Mouse (Mus musculus): ENCODE data around the gene Ddhd1.

Ddhd1 gene

DNA sequence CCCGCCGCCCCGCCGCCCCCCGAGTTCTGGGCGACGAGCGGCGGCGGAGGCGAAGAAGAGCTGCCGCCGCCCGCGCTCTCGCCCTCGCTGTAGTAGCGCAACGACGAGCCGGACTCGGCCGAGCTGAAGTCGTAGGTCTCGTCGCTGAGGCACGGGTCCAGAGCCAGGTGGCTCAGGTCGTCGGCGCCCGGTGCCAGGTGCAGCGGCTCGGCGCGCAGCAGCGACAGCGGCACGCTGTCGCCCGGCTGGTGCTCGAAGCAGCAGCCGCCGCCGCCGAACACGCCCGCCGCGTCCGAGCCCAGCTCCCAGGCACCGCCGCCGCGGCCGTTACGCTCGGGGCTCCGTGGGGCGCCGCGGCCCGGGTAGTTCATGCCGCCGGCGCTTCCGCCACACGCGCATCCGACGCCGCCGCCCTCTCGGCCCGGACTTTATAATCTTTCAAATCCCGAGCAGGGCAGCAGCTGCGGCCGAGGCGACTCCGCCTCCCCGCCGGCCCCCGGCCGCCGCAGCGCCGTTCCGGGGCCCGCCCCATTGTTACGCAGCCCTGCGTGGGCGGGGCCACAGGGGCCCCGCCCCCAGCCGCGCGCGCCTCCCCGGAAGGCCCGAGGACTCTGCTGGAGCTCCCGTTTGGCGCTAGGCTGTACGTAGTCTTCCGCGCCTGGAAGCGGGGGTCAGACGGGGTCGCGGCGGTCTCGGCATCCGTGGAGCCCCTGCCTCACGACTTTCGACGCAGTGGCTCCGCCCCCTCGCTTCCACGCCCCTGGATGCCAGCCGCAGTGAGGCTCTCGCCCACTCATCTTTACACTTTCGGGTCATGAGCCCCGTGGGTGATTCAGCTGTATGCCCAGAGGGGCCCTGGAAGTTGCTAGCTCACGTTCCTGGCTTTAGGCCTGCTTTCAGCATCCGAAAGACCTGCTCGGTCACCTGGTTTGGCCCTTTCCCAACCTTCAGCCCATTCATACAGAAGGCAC lies at the start of gene Ddhd1:
Gene Ddhd1, minus strand, starts transcription at position 503 of the 971 bp plus-strand sequence.
- peak; percentile 87 for DNase-seq (ENCODE audit: low spot score)

DNA sequence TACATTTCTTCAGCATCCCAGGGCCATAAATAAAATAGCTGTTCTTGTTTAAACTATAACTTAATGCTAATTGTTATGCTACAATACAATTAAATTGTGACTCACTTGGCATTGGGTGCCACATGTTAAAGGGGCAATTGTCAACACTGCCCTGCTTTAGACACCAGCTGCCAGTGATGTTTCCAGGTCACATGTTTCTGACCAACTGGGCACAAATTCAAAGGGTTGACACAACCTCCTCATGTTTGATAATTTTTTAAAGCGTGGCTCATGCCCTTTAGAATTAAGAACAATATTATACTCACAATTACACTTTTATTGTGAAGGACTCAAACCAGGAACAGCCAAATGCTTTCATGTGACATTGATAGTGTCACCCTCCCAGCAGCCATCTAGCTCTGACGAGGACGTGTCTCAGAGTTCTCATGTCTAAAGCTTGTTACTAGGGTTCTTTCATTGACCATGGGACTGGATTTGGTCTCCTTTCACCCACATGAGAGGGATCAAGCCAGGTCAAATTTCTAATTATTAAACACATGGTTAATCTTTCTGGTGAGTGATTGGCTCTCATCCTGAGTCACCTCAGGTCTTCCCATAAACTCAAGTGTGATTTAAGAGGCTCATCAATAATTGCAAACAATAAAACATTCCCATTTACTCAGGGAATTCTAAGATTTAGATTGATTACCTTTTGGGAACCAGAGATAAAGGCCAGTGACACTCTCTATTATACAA lies 49.4 kb upstream of the Ddhd1 start:
- no peak for DNase-seq (ENCODE audit: low spot score)

DNA sequence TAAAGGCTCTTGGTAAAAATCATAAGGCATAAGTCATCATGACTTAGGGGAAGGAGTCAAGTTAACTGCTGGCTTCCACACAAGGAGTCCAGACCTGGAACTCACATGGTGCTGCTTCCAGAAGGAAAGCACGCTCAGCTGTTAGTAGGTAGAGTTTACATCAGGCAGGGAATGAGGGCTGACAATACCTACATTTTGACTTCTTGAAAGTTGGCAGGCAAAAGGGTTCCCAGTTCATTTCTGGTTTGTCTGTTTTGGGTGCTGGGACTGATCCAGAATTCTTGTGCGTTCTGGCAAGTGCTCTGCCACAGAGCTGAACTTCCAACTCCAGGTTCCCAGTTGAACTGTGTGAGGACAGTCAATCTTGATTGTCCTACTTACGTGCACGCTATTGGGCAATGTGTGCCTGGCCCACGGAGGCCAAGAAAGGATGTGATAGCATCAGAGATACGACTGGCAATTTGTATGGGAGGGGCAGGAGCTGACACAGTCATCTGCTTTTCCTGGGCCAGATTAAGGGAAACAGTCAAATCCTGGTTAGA lies 42.2 kb upstream of the Ddhd1 start:
- no peak for DNase-seq (ENCODE audit: low spot score)

DNA sequence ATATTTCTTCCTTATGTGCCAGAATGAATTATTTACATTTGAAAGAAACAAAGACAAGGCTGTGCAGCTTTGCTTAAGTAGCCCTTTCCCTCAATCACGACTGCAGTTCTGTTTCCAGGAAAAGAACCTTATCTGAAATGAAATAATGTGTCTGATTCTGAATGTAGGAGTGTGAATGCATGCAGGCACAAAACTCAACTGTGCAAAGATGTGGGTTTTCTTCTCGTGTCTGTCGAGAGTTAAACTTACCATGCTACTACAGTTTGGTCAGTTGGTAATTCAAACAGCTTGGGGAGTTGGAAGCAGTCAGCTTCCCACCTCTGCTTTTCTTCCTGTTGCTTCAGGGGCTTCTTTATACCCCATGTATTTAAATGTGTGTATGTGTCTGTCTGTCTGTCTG lies 40.9 kb upstream of the Ddhd1 start:
- DNase-seq (ENCODE audit: low spot score): no peak

DNA sequence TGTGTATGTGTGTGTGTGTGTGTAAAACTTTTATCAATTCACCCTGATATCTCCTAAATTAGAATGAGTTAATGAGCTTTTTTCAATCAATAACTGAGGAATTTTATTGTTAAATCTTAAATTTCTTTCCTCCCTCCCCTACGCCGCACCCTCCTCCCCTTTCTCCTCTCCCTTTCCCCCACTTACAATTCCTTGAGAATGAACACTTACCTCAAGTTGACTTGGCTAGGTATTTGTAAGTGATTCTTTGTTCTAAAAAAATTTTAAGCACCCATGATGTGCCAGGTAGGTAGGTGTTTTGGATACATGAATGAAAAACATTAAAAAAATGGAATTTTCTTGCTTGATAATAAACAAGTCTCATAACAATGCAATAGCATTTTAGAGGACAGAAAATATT lies 38.2 kb upstream of the Ddhd1 start:
- DNase-seq (ENCODE audit: low spot score): no peak

DNA sequence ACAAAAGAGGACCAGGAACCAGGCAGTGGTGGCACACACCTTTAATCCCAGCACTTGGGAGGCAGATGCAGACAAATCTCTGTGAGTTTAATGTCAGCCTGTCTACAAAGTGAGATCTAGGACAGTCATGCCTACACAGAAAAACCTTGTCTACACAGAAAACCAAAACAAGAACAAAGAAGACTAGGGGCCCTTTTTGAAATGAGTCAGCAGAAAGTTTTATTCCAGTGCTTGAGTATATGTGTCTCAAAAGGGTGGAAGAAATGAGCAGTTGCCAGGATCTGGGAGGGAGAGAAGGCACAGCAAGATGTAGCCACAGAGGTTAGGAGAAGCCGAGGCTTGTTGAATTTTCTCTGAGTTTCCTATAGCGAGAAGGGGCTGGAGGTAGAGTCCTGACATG lies 35.9 kb upstream of the Ddhd1 start:
- no peak for DNase-seq (ENCODE audit: low spot score)

DNA sequence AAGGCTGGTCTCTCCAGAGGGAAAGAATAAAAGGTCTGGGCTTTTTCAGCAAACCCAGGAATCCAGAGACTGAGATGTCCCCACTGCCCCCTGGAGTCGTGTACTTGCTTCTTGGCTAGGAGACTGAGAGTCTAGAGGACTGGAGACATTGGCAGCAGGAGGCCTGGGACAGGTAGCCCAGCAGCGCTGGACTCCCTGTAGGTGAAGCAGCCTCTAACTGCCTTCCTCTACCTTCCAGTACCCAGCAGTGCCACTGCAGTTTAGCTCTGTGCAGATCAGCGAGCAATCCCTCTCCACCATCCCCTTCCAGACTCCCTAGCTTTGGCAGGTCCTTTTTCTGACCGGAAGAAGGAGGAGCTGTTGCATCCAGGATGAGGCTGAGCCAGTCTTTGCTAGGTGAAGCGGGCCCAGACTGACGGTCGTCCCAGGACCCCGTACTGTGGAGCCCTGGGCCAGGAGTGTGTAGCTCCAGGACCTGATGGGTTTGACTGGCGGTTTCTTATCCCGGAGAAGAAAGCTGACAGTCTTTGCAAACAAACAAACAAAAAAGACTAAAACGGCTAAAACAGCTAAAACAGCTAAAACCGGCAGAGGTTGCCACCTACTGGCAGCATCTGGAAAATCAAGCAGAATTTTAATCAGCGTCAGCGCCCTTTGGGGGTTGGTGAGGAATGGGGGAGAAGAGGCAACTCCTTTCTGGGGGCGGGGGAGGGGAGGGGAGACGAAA lies 32.7 kb upstream of the Ddhd1 start:
- peak; percentile 41 for DNase-seq (ENCODE audit: low spot score)

DNA sequence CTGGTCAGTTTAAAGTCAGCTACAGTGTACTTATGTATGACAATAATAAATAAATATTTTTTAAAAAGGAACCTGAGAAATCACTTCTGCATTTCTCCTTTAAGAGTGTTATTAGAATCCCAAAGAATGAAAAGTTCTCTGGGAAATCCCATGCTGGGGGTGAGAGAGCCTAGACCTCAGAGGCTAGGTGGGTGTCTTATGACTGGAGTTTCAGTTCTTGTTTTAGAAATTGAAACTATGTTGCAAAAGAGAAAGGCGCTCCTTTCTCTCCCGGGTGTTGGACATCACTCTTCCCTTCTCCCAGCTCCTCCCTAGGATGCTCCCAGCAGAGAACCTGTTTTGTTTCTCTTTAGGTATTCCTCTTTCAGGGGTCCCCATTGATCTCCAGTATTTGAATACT lies 27.4 kb upstream of the Ddhd1 start:
- DNase-seq (ENCODE audit: low spot score): no peak

DNA sequence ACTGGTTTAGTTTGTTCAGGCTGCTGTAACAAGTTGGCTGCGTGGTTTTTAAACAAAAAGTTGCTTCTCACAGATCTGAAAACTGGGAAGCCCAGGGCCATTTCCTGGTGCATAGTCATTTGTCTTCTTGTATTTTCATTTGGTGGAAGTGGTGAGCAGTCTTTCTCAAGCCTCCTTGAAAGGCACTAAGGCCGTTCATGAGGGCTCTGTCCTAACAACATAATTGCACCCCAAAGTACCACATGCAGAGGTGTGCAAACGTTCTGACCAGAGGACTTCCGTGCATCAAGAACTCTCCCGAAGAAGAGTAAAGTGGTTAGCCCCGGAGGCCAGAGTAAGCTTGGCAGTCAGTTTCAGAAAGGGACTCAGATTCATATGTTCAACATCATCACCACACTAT lies 18.8 kb upstream of the Ddhd1 start:
- DNase-seq (ENCODE audit: low spot score): peak; percentile 38

DNA sequence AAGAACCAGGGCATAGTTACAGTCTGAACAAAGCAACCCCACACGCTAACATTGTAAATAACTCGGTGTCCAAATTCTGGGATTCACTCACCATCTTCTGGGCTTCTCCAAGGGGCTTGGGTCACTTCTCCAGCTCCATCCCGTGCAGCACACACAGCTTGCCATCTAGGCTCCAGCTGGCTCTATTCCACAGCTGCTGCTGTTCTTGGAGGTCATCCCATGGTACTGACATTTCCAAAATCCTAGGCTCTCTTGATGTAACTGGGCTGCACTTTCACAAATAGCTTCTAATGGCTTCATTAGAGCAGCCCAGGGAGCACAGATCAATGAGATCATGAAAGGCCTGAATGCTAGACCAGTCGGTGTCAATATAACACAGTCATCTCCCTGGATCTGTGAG lies 10.4 kb upstream of the Ddhd1 start:
- DNase-seq (ENCODE audit: low spot score): peak; percentile 43

DNA sequence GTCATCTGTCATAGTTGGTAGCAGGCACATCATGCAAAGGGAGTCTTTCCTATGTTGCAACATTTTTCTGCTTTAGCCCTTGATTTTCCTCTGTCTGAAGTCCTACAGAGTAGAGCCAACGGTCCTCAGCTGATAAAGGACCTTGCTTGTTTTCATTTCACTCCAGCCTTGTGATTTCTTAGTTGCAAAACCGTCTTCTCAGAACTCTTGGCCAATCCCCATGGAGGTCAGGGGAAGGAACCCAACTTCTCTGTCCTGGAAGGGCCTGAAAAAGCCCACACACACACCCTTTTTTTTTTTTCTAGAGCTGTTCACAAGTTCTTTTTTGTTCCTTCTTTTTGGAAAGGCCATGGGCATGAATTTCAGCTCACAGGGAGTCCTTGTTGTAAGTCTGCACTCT lies 9.3 kb upstream of the Ddhd1 start:
- DNase-seq (ENCODE audit: low spot score): peak; percentile 81

DNA sequence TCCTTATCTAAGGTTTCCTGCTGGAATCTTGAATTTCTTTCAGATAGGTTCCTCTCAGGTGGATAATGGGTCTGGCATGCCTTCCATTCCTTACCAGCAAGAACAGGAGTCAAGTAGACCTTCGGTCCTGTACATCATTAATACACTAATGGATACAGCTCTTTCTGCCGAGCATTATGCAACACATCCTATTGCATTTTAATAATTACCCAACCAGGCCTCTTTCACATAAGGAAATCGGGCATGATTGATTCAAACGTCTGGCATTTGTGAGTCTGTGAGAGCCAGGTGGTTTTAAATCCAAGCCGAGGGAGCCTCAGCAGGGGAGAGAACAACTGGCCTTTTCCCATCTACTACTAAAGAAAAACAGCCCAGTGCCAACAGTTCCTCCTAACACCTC lies 3.6 kb upstream of the Ddhd1 start:
- no peak for DNase-seq (ENCODE audit: low spot score)

DNA sequence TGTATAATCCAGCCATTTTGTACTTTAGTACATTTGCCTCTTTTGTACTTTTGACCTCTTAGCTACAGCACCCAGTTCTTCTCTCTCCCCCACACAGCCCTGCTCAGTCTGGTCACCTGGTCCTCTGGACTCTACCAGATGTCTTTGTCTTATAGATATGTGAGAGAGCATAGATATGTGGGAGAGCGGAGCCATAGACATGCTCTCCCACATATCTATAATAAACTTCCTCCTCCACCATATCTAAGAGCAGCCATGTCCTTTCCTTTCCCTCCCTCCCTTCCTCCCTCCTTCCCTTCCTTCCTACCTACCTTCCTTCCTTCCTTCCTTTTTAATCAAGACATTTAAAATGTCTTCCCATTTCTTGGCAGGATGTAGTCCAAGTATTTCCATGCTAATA lies 2.4 kb upstream of the Ddhd1 start:
- no peak for DNase-seq (ENCODE audit: low spot score)

DNA sequence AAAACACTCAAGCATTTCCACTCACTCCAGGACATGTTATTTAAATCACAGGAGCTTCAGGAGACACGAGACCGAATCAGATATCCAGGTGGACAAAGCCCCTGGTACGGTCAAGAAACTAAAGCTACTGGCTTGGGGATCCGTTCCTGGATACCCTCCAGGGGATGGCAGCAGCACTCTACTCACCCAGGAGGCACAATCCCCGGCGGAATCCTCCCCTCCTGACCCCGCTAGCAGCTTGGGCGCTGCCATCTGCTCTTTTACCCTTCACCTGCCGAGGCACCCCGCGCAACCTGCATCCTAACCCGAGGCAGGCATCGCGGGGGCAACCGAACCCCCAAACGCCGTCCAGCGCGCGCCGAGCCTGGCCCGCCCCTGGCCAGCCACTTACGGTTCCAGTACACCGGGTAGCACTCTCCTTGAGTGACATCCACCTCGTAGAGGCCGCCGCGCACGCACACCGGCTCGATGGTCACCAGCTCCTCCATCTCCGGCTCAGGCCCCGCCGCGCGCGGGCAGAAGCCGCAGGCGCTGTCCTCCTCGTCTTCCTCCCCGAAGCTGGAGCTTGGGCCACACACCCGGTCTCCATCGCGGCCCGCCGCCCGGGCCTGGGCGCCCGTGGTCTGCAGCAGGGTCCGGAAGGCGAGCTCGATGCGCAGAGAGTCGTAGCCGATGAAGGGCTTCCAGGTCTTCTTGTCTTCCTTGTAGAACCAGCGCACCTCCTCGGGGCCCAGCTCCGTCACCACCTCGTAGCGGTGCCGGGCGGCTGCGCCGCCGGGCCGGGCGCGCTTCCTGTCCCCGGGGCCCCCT lies 907 bp downstream of the Ddhd1 start:
- DNase-seq (ENCODE audit: low spot score): peak; percentile 43

DNA sequence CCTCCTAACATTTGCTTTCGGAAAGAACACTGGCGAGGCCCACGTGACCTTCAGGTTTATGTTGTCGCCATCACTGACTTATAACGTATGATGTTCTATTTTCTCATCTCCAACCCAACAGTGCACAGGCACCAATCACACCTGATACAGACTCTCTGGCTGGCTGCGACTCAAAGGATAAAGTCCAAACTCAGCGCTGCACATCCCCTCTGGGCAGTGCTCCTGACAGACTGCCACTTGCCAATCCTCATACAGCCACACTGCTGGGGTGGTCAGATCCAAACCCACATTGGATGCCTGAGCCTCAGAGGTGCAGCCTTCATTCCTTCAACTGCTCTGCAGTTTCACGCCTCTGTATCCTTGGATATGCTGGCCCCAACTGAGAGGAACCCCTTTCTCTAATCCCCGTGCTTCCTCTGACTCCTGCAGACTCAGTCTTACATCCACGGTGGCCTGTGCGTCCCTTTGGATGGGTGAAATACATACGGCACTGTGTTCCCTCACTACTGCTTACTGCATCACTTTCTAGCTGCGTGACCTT lies 3.0 kb downstream of the Ddhd1 start:
- DNase-seq (ENCODE audit: low spot score): no peak

DNA sequence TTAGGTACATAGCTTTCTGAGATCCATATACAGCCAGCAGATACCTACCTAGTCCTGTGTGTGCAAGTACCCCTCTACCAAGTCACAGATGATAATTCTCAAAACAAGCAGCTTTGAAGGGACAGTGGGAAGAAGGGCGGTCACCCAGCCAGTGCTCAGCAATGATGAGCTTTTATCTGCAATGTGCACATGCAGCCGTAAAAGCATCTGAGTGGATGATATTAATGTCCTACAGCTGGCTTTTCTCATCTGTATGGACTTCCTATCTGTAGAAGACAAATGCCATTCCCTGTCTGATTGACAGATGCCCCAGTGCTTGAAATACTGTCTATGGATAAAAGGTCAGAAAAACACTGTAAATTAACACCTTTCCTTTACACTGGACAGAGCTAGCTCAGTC lies 4.2 kb downstream of the Ddhd1 start:
- DNase-seq (ENCODE audit: low spot score): no peak

DNA sequence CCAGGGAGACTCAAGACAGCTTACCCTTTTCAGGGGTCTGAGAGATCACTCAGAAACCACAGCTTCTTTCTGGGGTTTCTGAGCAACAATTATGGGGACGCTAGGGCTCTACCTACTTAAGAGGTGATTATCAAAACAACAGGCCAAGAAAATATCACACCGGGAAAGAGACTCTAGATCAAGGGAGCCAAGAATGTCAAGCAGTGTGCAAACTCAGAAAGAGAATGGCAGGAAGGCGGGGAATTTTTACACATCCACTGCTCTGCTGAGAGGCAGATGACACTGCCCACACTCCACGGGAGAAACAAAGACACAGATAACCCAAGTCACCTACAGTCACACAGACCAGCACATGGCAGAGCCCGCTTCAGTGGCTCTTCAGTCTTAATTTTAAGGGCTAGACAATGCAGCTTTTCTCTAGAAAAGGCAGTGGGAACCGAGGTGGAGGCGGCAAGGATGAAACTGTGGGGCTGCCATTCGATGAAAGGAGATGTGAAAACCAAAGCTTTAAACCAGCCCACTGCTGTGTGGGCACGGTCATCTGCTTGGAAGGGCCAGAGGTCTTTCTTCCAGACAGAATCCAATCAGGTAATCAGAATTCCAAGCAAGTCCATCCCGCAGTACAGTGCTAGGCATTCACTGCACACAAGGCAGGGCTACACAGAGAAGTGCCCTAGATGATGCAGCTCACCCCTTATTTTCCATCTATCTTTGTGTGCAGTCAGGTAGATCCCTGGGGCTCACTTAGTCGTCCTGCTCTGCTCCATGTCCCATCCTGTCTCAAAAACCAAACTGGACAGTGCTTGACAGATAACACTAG lies 8.7 kb downstream of the Ddhd1 start:
- DNase-seq (ENCODE audit: low spot score): no peak

DNA sequence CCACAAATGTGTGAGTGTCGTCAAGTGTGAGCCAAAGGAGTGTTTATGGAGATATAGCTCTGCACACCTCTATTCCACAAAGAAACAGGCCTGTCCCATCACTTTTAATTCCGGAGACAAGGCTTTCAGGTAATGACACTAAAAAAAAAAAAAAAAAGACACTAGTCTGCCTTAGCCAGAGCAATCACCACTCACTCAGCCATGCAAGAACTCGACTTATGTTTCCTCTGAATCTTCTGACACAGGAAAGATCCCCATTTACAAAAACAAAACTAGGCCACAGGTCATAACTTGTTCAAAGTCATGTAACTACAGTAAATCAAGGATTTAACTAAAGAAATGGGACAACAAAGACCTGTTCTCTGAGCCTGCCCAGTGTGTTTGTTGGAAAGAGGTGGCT lies 9.8 kb downstream of the Ddhd1 start:
- DNase-seq (ENCODE audit: low spot score): no peak

DNA sequence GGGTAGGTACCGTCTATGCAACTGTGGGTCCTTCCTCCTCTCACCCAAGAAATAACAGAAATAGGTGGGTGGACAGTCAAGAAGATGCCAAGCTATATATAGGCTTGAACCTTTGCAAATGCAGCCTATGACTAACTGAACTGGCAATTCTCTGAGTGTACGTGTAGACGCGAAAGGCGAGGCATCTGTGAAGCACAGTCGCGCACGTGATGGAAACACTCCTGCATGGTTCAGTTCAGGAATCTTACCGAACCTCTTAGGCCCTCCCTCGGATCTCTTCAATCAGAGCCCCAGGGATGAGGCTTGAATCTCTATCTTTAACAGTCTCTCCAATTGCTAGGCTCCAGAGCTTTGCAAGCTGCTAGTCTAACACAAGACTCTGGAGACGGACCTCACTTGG lies 10.3 kb downstream of the Ddhd1 start:
- no peak for DNase-seq (ENCODE audit: low spot score)

DNA sequence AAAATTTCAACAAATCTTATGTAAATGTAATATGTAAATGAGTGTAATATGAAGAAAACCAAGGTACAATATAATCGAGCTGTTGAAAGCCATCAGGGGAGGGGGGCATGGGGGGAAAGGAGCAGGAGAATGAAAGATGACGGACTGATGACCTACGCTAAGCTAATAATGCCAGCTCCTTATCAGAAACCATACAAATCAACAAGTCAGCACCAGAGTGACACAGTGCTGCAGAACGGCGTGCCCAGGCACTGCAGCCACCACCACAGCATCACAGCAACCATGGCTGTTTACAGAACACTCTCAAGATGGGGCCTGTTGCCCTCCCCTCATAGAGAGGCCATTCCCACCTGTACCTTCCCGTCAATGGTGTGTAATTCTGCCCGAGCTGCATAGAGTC lies 10.8 kb downstream of the Ddhd1 start:
- no peak for DNase-seq (ENCODE audit: low spot score)
